9 mouse cellular contexts compared by ENCODE assay signal in the genomic region with DNA sequence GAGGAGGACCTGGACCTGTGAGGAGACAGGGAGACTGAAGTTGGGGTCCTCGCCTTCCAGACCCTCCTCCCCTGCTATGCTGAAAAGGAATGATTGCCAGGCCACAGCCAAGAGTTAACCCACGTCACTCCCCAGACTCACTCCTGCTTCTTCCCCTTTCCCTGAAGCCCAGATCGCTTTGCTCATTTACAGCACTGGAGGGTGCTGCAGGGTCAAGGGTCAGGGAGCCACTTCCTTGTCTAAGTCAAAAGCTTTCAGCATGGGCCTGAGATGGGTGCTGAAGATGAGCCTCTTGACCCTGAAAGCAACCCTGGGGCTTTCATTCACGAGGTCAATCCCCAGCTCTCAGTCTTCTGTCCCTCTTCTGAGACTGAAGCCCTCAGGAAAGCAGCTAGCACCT. TPM values are rescaled to one million over a fixed set of nuclear protein-coding genes. Genes with fewer than 3 reads are reported as not detected.
A peak's percentile ranks its signal among the peaks of the same experiment; 100 is the strongest.
DNase-seq lines count a peak whose midpoint lies in the region; TF ChIP-seq lines count a peak whose summit lies in the region.
"Had no signal": no experiment of that assay in that cellular context is flagged by ENCODE, and none has a peak within 500 bp of the region (broad histone marks: within the 10 kb centered on the region; RNA-seq: fewer than 3 reads in every experiment).

No protein-coding gene starts in this region.

- intact Hi-C loops in heart, adult 2 months (cut with DNase I), result loop anchor here (2.0 kb wide), 1 partner anchor 36 kb away; no protein-coding TSS in a partner anchor

- TF ChIP-seq POLR2A in heart, adult 2 months (IDR thresholded peaks at IDR 0.05; ENCODE audit: insufficient read depth, low read depth, low read length), result no peak

- no peaks in the 10 kb centered on the region for H3K36me3 ChIP-seq in heart, adult 2 months (ENCODE audit: control insufficient read depth, insufficient read depth, low read length)
- H3K36me3 ChIP-seq in heart, embryonic 10.5 days, result peaks cover 98% of the 10 kb centered on the region

- no peaks in the 10 kb centered on the region for H3K9me3 ChIP-seq in heart, embryonic 10.5 days
- H3K9me3 ChIP-seq: liver, embryonic 12.5 days had no signal

- DNase-seq in heart, adult 2 months, result no peak
- DNase-seq in heart, embryonic 10.5 days (ENCODE audit: low spot score), result no peak
- DNase-seq in layer of hippocampus, adult 2 months (ENCODE audit: low spot score in 2 of 2), result no peak
- no peak for DNase-seq in layer of hippocampus, postnatal 10 days (ENCODE audit: low spot score in 2 of 2)
- peak; percentile 64 for DNase-seq in testis, postnatal 10 days (ENCODE audit: low spot score)
- DNase-seq in testis, postnatal 14 days (ENCODE audit: low spot score), result no peak
- peak; percentile 44 for DNase-seq in thymus, postnatal 25 days
- no peak for DNase-seq in right cerebral cortex, adult 2 months (ENCODE audit: low spot score in 2 of 2)

- no peaks in the 10 kb centered on the region; the same call in 1 of the 2 replicates for H3K4me1 ChIP-seq in heart, adult 2 months (ENCODE audit: control insufficient read depth, insufficient read depth, low read length)
- 0 out of 2 replicates have a peak, but pooled peaks cover 5% of the 10 kb centered on the region for H3K4me1 ChIP-seq in heart, embryonic 10.5 days
- H3K4me1 ChIP-seq: liver, embryonic 12.5 days had no signal

- H3K79me2 ChIP-seq in heart, adult 2 months (replicated peaks; ENCODE audit: control insufficient read depth, insufficient read depth, low read length), result no peaks in the 10 kb centered on the region

- H3K27me3 ChIP-seq in heart, adult 2 months (ENCODE audit: control insufficient read depth, insufficient read depth, low read length), result no peaks in the 10 kb centered on the region
- H3K27me3 ChIP-seq in heart, embryonic 10.5 days (ENCODE audit: insufficient read depth, poor library complexity, severe bottlenecking), result no peaks in the 10 kb centered on the region
- H3K27me3 ChIP-seq: liver, embryonic 12.5 days had no signal

- TF ChIP-seq EP300 in heart, adult 2 months (IDR thresholded peaks at IDR 0.05; ENCODE audit: insufficient read depth, low read depth, low read length), result no peak

- no peak overlapping the region for H3K9ac ChIP-seq in heart, adult 2 months (ENCODE audit: low read depth, low read length)
- H3K9ac ChIP-seq: liver, embryonic 12.5 days had no signal

- TF ChIP-seq CTCF in heart, adult 2 months (IDR thresholded peaks at IDR 0.05), result peak; percentile 56
- peak; percentile 53 for TF ChIP-seq CTCF in layer of hippocampus, adult 2 months (conservative IDR thresholded peaks at IDR 0.05)

- H3K4me3 ChIP-seq in heart, adult 2 months, result no peak overlapping the region
- no peak overlapping the region for H3K4me3 ChIP-seq in heart, embryonic 10.5 days
- H3K4me3 ChIP-seq in layer of hippocampus, adult 2 months, result no peak overlapping the region
- H3K4me3 ChIP-seq: liver, embryonic 12.5 days had no signal

- no peak overlapping the region for H3K27ac ChIP-seq in heart, adult 2 months
- H3K27ac ChIP-seq in heart, embryonic 10.5 days, result no peak overlapping the region
- H3K27ac ChIP-seq in layer of hippocampus, adult 2 months, result peak overlapping the region; percentile 78
- H3K27ac ChIP-seq: liver, embryonic 12.5 days had no signal

- 67% methylated on average over 4 of the region's 4 CpGs for WGBS in heart, adult 2 months
- WGBS in heart, embryonic 10.5 days, result 64% methylated on average over 4 of the region's 4 CpGs

RNA-seq across cellular contexts. Expression of gene Timm22, which starts 12.4 kb away (rescaled TPM):
- total RNA-seq in heart, adult 2 months (2021), result 10 to 100 TPM; 35.3 to 40.4 TPM
- 10.4 and 21.0 TPM in 2 replicates for polyA plus RNA-seq in heart, adult 2 months (2012; rRNA removed)
- polyA plus RNA-seq in heart, embryonic 10.5 days (2016; fragmentation: Nextera tagmentation; extraction: Ambion mirVana), result 120 and 129 TPM in 2 replicates
- total RNA-seq in layer of hippocampus, adult 2 months (2021), result 10 to 100 TPM; 28.6 to 29.4 TPM
- total RNA-seq in layer of hippocampus, postnatal 10 days (2021), result 10 to 100 TPM; 38.1 to 39.9 TPM

RNA-seq across cellular contexts. Expression of gene Nxn, which starts 20.2 kb away (rescaled TPM):
- total RNA-seq in heart, adult 2 months (2021), result 10 to 100 TPM; 14.6 to 19.1 TPM
- polyA plus RNA-seq in heart, adult 2 months (2012; rRNA removed), result 10.0 and 14.0 TPM in 2 replicates
- polyA plus RNA-seq in heart, embryonic 10.5 days (2016; fragmentation: Nextera tagmentation; extraction: Ambion mirVana), result 27.9 and 34.5 TPM in 2 replicates
- 10 to 100 TPM; 11.6 to 12.2 TPM for total RNA-seq in layer of hippocampus, adult 2 months (2021)
- total RNA-seq in layer of hippocampus, postnatal 10 days (2021), result 10 to 100 TPM; 11.1 to 13.0 TPM

Comparison
In these comparisons a context has a peak if more than half of its experiments do, and no peak if none do; other contexts are left out.
1. DNase-seq: peak in testis, postnatal 10 days (single experiment) and thymus, postnatal 25 days (single experiment); none in heart, adult 2 months (0 of 2), heart, embryonic 10.5 days (single experiment), layer of hippocampus, adult 2 months (0 of 2), layer of hippocampus, postnatal 10 days (0 of 2), testis, postnatal 14 days (single experiment) and right cerebral cortex, adult 2 months (0 of 2).